Mouse (Mus musculus) telencephalon, adult 2 months (tissue): ENCODE data around the gene Bahcc1.

Experiments used
- DNase-seq: peaks from one replicate; pipeline ENCODE4 v3.0.0-alpha.2; 2011; ENCODE audit warnings: low read depth, low spot score

Gene Bahcc1

GRCm38 (mm10) chr11:120260769-120261150 is 28.0 kb downstream of the Bahcc1 start:
- no peak for DNase-seq

DNA sequence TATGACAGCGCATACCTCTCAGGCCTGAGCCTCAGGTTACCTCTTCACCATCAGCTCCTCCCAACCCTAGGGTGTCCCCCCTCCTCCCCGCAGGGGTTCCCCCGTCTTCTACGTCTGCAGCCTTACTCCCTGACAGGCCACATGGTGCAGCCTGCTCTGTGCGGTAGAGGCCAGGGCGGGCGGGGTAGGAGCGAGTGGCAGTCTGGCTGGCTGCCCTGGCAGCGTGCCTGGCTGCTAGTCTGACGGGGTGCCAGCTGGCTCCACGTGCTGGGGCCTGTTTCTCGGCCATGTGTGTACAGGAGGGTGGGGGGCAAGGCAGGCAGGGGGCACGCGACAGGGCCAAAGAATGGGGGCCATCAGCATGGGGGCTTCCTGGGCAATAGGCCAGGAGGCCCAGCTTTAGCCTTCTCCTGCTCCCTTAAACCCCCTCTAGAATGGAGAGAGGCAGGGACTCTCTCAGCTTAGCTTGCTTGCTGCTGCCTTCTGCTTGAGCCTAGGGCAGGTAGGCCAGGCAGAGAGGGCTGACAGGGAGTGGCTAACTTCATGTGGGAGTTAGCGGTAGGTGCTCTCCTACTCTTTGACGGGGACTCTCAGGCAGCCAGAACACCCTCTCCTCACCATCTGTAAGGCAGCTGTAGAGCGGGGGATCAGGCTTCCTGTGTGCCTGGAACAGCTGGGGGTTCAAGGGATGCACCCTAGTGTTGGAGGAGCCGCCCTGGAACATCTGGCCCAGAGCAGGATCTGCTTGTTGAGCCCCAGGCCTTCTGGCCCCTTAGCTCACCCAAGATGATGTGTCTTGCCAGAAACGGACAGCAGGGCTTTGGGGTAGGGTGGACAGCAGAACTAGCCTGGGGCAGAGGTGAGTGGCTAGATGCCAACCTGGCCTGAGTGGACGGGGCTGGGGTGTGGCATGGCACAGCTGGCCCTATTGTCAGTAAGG is 28.9 kb downstream of the Bahcc1 start:
- DNase-seq: peak; percentile 65

DNA sequence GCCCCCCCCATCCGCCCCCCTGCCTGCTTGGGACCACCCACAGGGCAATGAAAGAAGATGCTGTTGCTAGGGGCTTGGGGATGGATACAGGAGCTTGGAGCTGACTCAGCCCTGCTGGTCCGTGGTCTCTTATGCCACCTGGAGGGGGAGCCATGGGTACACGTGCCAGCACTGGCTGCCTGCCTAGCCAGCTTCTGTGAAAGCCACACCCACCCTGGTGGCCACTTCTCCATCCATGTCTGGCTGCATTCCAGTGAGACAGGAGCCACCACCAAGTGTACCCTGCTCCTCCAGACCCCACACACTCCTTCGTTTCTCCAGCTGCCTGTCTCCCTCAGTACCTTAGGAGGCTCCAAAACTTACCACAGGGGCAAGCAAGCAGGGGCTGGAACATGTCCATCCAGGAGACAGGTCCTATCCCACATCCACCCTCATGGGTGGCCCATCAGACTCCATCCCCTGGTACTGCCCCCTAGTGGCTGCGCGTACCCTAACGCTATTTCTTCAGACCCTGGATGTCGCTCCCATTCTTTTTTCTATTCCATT is 29.7 kb downstream of the Bahcc1 start:
- DNase-seq: no peak

DNA sequence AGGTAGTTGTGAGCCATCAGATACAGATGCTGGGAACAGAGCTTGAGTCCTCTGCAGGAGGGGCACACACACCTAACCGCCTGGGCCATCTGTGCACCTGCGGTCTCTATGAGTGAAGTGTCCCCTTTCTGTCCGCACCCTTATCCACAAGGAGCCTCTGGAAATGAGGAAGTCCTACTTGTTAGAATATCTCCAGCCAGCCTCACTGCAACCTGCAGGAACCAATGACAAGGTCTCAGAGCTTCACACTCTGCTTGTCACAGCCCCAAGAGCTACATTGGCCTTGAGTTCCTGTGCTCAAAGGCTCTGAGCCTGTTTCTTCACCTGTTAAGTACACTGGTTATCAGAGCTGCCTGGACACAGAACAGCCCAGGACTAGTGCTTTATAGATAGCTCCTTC is 30.4 kb downstream of the Bahcc1 start:
- DNase-seq: no peak

DNA sequence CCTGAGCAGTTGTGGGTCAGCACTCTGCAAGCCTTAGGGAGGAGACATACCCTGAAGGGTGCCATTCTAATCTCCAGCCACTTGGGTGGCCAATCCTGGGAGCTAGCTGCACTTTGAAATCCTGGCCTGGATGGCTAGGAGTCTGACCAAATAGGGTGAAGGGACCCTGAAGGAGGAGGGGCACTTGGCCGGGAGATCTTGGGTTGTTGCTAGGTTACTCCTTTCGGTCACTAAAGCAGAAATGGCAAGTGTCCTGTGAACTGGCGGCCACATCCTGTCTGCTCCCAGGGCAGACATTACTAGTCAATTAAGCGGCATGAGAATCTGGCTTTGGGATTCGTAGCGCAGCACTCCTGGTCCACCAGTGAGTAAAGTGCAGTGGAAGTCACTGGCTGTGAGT is 31.3 kb downstream of the Bahcc1 start:
- DNase-seq: no peak

GRCm38 (mm10) chr11:120265458-120265857 is 32.7 kb downstream of the Bahcc1 start:
- no peak for DNase-seq

DNA sequence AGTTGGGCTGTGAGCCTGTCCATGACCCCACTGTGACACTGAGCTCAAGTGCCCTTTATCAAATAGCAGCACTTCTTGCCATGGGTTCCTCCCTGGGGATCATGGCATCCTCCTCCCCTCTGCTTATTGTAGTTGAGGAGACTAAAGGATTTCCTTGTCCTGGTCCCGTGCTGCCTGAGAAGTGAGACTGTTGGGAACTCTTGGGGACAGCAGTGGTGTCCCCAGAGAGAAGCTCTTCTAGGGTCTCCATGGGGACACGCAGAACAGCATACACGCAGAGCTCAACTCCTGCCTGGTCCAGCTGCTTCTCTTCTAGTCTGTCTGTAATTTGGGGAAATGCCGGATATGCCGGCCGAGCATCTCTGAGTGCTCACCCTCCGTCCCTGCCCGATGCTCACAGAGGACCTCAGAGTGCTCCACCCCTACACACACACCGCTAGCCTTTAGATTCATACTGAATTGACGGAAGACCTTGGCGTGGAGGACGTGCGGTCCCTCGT is 33.6 kb downstream of the Bahcc1 start:
- no peak for DNase-seq

GRCm38 (mm10) chr11:120267274-120267673 is 34.5 kb downstream of the Bahcc1 start:
- DNase-seq: no peak

DNA sequence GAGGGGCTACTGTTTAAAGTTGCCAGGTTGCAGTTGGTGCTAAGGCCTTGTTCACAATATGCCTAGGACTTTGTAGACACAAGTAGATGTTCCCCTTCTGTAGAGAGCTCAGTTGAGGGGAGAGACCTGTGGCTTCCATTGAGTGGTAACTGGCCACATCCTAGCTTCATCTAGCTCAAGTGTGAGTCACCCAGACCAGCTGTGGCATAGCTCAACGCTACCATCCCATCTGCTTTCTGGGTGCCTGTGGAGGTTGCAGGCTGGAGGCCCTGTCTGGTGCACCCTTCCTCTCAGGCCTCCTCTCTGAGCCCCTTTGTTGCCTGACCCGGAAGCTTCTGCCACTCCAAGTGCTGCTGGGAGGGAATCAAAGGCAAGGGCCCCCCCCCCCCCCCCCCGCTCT is 34.9 kb downstream of the Bahcc1 start:
- DNase-seq: no peak

GRCm38 (mm10) chr11:120268195-120268967 is 35.6 kb downstream of the Bahcc1 start:
- peak; percentile 67 for DNase-seq

GRCm38 (mm10) chr11:120269007-120269406 is 36.3 kb downstream of the Bahcc1 start:
- no peak for DNase-seq

- DNase-seq: no peak
Observed at GRCm38 (mm10) chr11:120269498-120270104, 36.9 kb downstream of the Bahcc1 start.

- no peak for DNase-seq
Observed at GRCm38 (mm10) chr11:120279335-120279734, 46.6 kb downstream of the Bahcc1 start.

- DNase-seq: no peak
Observed at GRCm38 (mm10) chr11:120280281-120280773, 47.6 kb downstream of the Bahcc1 start.

DNA sequence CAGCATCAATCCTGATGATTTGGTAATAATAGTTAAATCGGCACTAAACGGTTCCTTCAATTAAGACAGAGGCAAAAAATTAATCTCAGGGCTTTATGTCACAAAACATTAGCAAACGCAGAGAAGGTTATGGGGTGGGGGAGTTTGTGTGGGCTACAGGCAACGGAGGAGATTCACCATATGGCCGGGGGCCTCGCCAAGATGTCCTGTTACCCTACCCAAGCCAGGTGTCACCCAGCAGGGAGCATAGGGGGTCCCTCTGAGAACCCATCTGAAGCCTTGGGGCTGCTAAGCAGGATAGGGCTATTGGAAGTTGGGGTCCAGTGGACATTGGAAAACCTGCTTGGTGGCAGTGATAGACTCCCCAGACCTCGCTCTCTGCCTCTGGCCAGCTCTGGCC is 48.0 kb downstream of the Bahcc1 start:
- no peak for DNase-seq

DNA sequence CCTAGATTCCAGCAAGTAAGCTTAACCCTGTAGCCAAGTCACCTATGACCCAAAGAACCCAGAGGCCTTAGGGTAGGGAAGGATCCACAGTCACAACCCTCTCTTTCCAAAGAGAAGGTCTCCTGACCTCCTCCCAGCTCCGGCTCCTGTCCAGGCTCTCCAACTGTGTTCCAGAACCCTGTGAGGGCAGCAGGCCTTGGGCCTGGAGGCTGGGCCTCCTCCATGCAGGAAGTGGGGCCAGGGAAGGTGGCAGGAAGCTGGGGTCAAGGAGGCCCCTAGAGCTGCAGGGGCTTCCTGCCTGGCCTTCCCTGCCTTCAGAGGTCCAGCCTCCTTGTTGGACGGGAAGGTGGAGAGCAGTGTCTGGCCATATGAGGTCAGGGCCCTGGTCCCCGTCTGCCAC is 48.5 kb downstream of the Bahcc1 start:
- DNase-seq: no peak

GRCm38 (mm10) chr11:120283542-120283941 is 50.8 kb downstream of the Bahcc1 start:
- DNase-seq: no peak

DNA sequence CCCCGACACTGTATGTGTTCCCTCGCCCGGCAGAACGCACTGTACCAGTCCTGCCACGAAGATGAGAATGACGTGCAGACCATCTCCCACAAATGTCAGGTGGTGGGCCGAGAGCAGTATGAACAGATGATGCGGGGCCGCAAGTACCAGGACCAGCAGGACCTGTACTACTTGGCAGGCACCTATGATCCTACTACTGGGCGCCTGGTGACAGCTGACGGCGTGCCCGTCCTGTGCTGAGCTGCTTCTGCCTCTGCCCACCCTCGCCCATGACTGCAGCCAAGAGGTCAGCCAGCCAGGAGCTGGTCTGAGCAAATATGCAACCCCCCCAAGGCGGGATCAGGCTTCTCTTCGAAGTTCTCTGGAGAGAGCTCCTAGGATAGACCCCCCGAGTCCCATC is 56.9 kb downstream of the Bahcc1 start:
- DNase-seq: no peak

GRCm38 (mm10) chr11:120290266-120290665 is 57.5 kb downstream of the Bahcc1 start:
- DNase-seq: no peak

DNA sequence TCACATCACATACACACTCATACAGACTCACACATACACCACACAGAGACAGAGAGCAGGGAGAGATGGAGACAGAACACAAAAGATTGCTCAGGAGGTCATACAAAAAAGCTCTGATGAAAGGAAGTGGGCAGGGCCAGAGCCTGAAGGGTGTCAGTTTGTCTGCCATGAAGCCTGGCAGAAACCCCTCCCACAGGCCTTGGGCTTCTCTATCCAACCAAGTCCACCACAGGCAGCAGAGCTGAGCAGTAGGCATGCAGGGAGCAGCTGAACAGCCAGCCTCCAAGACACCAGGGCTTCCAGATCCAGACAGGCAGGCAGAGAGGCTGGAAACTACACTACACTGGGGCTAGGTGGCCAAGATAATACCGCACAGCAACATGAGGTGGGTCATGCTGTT is 61.0 kb downstream of the Bahcc1 start:
- no peak for DNase-seq

DNA sequence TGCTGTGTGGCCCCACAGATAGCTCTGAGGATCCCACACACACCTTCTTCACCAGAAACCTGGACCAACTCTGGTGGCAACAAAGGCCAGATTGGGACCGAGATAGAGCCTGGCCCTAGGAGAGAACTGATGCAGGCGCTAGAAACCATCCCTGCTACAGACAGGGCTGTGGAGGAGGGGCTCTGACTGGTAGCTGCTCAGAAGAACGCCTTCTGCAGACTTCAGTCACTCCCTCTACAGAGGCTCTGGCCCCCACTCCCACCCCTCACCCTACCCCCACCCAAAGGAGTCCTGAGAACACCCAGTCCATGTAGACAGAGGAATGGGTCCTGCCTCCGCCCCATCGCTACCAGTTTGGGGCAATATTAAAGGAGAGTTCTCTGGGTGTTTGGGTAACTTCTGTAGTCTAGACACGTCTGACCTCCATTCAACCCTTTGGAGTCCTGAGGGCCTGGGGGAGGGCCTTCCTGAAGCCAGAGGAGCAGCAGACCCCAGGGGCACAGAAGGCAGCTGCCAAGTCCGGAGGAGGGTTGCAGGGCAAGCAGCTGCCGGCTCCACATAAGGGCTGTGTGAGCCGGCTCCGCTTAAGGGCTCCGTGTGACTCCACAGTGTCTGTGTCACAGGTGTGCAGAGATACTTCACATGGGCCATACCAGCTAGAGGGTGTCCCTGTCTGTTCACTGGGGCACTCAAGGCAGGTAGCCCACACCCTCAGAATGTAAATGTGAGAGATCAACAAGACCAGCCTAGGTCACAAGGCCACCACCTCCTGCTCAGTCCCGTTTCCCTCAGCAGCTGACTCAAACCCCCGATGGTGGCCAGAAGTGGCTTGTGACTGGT is 63.8 kb downstream of the Bahcc1 start:
- no peak for DNase-seq
